Mouse (Mus musculus) Patski (cell line): Measurements from ENCODE around the gene Gm20479. TPM values are rescaled to one million over a fixed set of nuclear protein-coding genes. Genes with fewer than 3 reads are reported as not detected.

Experiments
- ATAC-seq: fragments of 100-300 bp; one replicate; pipeline ENCODE4 v1.8.0; 2021
- CTCF ChIA-PET: fragments of 350-600 bp; sonication (Branson Sonifier 250); formaldehyde crosslinking; loops from one replicate; lab custom pipeline; 2022; ENCODE audit warnings: inconsistent platforms; lab: Charles Lee
- POLR2A ChIA-PET: fragments of 350-600 bp; sonication (Branson Sonifier 250); formaldehyde crosslinking; loops from one replicate; lab custom pipeline; 2022; ENCODE audit warnings: antibody characterized with exemption, inconsistent platforms; lab: Charles Lee
- DNase-seq: peaks from one replicate; pipeline ENCODE4 v3.0.0-alpha.2; 2011; ENCODE audit warnings: low read depth, low spot score
- H3K27me3 ChIP-seq: fragments of 371-371 bp; one replicate; pipeline ENCODE4 v1.5.1; 2021
- CTCF ChIP-seq: fragments of 100-300 bp; IDR thresholded peaks from one replicate; pipeline ENCODE4 v1.5.1; 2021
- in situ Hi-C: fragments of 300-500 bp; cut with MboI; formaldehyde crosslinking; loops from 3 replicates; pipeline ENCODE4 v1.11.1; 2018; ENCODE audit warnings: low pct_unique_long_range_greater_than_20kb, mixed read lengths
- polyA plus RNA-seq: library from polyadenylated mRNA; unstranded; gene quantifications from one replicate; pipeline ENCODE4 v1.2.3, GENCODE M21; 2021

The Gm20479 gene
- polyA plus RNA-seq, 1 experiment from 2014 or later = 0.64 TPM

DNA sequence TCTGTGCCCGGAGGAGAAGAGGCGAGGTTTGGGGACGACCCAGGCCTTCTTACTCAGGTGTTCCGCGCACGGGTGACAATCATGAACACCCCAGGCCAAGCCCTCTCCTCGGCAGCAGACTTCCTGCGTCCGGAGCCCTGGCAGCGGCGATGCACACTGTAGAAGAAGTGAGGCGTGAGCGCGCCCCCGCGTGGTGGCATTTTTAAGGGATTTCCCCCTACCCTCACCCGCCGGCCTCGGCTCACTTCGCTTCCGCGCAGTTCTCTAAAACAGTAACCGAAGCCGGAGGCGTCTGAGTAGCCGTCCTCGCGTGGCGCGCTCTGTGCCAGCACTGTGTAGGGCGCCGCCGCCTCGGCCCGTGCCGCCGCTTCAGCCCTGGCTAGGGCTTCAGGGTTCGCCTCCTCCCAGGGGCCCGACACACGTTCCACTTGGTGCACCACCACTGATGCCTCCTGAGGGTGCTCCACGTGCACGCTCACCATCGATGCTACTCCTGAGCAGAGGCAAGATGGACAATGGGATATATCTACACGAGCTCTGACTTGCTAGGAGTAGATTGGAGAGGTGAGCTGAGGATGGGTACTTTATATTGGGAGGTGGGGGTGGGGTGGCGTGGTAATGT lies 27.8 kb downstream of the Gm20479 start:
- in situ Hi-C loops = no loop called here
- POLR2A ChIA-PET = no interaction called here
- CTCF ChIA-PET = interaction anchor here (1.1 to 3.3 kb wide), 6 partner anchors 9 to 180 kb away, joined by 3 to 17 read pairs (median 5); no protein-coding TSS in a partner anchor
- no peak for DNase-seq
- H3K27me3 ChIP-seq = no peaks in the 10 kb centered on the region
- TF ChIP-seq CTCF = no peak
- peak; percentile 18 for ATAC-seq

DNA sequence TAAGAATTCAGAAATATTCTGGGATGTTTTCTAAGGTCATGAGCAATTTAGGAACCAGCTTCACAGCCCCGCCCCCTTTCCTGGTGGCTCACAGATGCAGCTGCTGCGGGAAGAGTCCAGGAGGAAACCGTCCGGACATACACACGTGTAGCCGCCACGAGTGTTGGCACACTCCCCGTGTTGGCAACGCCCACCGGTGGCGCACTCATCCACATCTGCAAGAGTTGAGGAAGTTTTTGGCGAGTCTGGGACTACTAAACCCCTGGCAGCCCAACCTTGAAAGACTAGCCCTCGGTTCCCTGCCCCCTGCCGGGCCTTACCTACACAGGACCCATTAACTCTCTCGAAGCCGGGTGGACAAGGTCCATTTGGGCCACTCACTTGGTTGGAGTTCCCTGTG lies 28.6 kb downstream of the Gm20479 start:
- H3K27me3 ChIP-seq = no peaks in the 10 kb centered on the region
- in situ Hi-C loops = no loop called here
- ATAC-seq (no peak), DNase-seq (no peak)
- no peak for TF ChIP-seq CTCF
- ChIA-PET POLR2A (no interaction called here), CTCF (interaction anchor here (1.0 to 1.7 kb wide), 7 partner anchors 9 to 180 kb away, joined by 3 to 9 read pairs (median 4); no protein-coding TSS in a partner anchor)

- in situ Hi-C loops = no loop called here
- no peak for ATAC-seq
- no peak for TF ChIP-seq CTCF
- H3K27me3 ChIP-seq = no peaks in the 10 kb centered on the region
- no peak for DNase-seq
- ChIA-PET CTCF (interaction anchor here (1.0 to 1.7 kb wide), 5 partner anchors 21 to 41 kb away, joined by 3 to 9 read pairs (median 4); no protein-coding TSS in a partner anchor), POLR2A (no interaction called here)
Observed at GRCm38 (mm10) chr7:27328161-27328560, 29.1 kb downstream of the Gm20479 start.

DNA sequence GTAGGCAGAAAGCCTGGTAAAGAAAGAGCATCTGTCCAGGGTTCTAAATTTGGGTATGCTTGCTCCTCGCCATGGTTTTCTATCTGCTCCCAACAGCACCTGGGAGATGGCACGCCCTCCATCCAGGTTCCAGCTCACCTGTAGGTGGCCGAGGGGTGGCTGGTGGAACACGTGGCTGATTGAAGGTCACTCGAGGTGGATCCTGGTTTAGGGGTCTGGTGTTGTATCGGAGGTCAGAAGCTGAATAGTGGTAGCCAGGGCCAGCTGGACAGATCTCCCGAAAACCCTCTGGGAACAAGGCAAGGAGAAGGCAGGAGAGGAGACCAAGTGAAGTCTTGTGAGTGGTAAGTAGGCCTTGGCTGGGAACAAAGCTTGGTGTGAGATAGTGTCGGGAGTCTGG lies 29.7 kb downstream of the Gm20479 start:
- in situ Hi-C loops = no loop called here
- CTCF ChIA-PET = interaction anchor here (1.2 to 2.6 kb wide), 2 partner anchors 20 to 26 kb away, joined by 4 to 8 read pairs; no protein-coding TSS in a partner anchor
- TF ChIP-seq CTCF = no peak
- POLR2A ChIA-PET = no interaction called here
- DNase-seq (no peak), ATAC-seq (no peak)
- no peaks in the 10 kb centered on the region for H3K27me3 ChIP-seq

DNA sequence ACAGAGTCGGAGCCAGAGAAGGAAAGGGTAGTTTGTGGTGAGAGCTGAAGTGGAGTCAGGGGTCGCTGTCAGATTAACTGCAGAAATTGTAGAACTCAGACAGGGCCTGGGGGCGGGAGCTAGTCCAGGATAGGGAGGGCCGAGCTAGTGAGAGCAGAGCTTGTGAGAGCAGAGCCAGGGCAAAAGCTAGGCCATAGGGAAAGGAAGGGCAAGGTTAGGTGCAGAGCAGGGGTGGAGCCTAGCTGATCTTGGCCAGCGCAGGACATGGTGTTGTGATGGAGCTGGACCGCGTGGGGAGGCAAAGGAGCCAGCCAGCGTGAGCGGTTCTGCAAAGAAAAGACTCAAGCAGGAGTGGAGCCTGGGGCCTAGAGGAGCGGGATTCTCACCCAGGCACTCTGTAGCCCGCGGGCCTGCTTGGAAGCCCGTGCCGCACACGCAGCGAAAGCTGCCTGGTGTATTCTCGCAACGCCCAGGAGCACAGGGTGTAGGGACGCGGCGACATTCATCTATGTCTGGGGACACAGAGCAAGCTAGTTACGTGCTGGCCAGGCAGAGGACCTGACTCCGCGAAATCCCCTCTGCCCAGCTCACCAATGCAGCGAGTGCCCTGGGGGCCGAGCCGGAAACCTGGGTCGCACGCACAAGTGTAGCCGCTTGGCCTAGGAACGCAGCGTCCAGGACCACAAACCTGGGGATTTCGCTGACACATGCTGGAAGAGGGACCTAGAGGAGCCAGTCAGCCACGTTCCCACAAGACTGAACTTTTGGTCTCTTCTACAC lies 30.9 kb downstream of the Gm20479 start:
- in situ Hi-C loops = no loop called here
- ATAC-seq (no peak), DNase-seq (no peak)
- POLR2A ChIA-PET = no interaction called here
- no peaks in the 10 kb centered on the region for H3K27me3 ChIP-seq
- CTCF ChIA-PET = interaction anchor here (1.3 to 2.6 kb wide), 3 partner anchors 11 to 45 kb away, joined by 3 to 8 read pairs (median 5); no protein-coding TSS in a partner anchor
- TF ChIP-seq CTCF = no peak

DNA sequence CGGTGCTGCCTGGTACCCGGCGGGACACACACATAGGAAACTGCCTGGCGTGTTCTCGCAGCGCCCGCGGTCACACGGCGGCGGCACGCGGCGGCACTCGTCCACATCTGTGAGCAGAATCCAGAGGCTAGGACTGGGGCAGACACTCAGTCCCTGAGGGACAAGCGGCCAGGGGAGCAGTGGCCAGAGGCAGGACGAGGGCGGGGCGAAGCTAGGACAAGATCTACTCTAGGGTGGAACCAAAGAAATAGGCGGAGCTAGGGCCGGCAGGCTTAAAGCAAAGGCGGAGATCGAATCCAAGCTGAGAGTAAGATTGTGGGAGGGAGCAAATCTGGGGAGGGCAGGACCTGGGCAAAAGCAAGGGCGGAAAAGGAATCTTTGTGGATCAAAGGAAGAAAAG lies 31.5 kb downstream of the Gm20479 start:
- no peaks in the 10 kb centered on the region for H3K27me3 ChIP-seq
- in situ Hi-C loops = no loop called here
- ChIA-PET CTCF (interaction anchor here (1.3 to 2.6 kb wide), 3 partner anchors 10 to 44 kb away, joined by 3 to 8 read pairs (median 5); no protein-coding TSS in a partner anchor), POLR2A (no interaction called here)
- ATAC-seq = no peak
- no peak for DNase-seq
- TF ChIP-seq CTCF = no peak

- ChIA-PET CTCF (interaction anchor here (1.6 kb wide), 1 partner anchor 44 kb away, joined by 5 read pairs; no protein-coding TSS in a partner anchor), POLR2A (no interaction called here)
- DNase-seq (no peak), ATAC-seq (no peak)
- TF ChIP-seq CTCF = no peak
- H3K27me3 ChIP-seq = no peaks in the 10 kb centered on the region
- in situ Hi-C loops = no loop called here
Observed at GRCm38 (mm10) chr7:27324928-27325327, 32.3 kb downstream of the Gm20479 start.

- ATAC-seq = no peak
- ChIA-PET POLR2A (no interaction called here), CTCF (no interaction called here)
- no peaks in the 10 kb centered on the region for H3K27me3 ChIP-seq
- in situ Hi-C loops = no loop called here
- TF ChIP-seq CTCF = no peak
- DNase-seq = no peak
Observed at GRCm38 (mm10) chr7:27324161-27324560, 33.1 kb downstream of the Gm20479 start.

GRCm38 (mm10) chr7:27323001-27323400 lies 34.2 kb downstream of the Gm20479 start:
- CTCF ChIA-PET = no interaction called here
- TF ChIP-seq CTCF = no peak
- DNase-seq (no peak), ATAC-seq (no peak)
- POLR2A ChIA-PET = no interaction called here
- in situ Hi-C loops = no loop called here
- no peaks in the 10 kb centered on the region for H3K27me3 ChIP-seq

DNA sequence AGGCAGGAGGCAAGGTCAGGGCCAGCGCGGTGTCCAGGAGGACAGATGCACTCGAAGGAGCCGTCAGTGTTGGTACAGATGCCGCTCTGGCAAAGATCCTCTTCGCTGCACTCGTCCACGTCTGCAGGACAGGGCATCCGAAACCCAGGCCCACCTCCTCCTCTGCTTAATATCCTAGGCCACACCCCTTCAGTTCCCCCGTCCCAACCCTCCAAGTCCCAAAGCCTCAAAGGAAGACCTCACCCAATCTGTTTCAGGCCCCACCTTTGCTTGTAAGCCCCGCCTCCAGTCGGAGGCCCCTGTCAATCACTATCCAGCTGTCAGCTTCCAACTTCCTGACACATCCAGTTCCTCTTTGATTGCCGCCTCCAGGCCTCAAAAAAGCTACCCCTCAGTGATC lies 34.9 kb downstream of the Gm20479 start:
- no peaks in the 10 kb centered on the region for H3K27me3 ChIP-seq
- ChIA-PET POLR2A (no interaction called here), CTCF (no interaction called here)
- no peak for TF ChIP-seq CTCF
- ATAC-seq = no peak
- in situ Hi-C loops = no loop called here
- no peak for DNase-seq

DNA sequence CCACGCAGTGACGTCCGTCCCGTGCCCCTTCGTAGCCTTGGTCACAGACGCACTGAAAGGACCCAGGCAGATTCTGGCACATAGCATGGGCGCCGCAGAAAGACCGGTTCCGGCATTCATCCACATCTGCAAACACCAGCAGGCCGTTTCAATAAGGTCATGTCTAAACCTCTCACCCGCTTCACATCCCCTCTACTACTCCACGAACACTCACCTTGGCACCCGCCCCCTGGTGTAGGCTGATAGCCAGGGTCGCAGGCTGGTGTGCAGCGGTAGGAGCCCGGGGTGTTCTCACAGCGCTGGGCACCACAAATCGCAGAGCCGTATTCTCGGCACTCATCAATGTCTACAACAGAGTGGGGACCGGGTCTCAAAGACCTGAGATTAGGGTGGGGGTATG lies 37.8 kb downstream of the Gm20479 start:
- ChIA-PET POLR2A (no interaction called here), CTCF (interaction anchor here (1.1 kb wide), 1 partner anchor 10 kb away, joined by 3 read pairs; no protein-coding TSS in a partner anchor)
- in situ Hi-C loops = no loop called here
- no peaks in the 10 kb centered on the region for H3K27me3 ChIP-seq
- no peak for DNase-seq
- no peak for ATAC-seq
- no peak for TF ChIP-seq CTCF
